Mouse (Mus musculus): Measurements from ENCODE around the gene Arhgap8. TPM values are rescaled to one million over a fixed set of nuclear protein-coding genes. Genes with fewer than 3 reads are reported as not detected.

Arhgap8 gene
- total and polyA plus RNA-seq, 3 experiments, result 0.08 TPM; not detected in 2

- in situ Hi-C loops (cut with MboI; ENCODE audit: low pct_ligation_motif_present, low pct_unique_long_range_greater_than_20kb, low sequenced_read_pairs) (no loop called here), dilution Hi-C loops (cut with MboI; ENCODE audit: extremely low pct_ligation_motif_present, extremely low pct_unique_long_range_greater_than_20kb, low sequenced_read_pairs) (no loop called here)
- H3K4me2 ChIP-seq (ENCODE audit: insufficient read depth, low read depth, poor library complexity, severe bottlenecking), result no peak overlapping the region
- peaks cover 8% of the 10 kb centered on the region for H3K9me3 ChIP-seq (replicated peaks; ENCODE audit: low read length)
- no peak overlapping the region for H3K27ac ChIP-seq (ENCODE audit: insufficient read depth, low read depth)
- H3K79me2 ChIP-seq (replicated peaks; ENCODE audit: control insufficient read depth, extremely low read depth, insufficient read depth, poor library complexity, severe bottlenecking), result no peaks in the 10 kb centered on the region
- no peaks in the 10 kb centered on the region for H3K27me3 ChIP-seq (replicated peaks)
- H3K4me1 ChIP-seq (ENCODE audit: control insufficient read depth in 1 of 2, insufficient read depth in 2 of 2), result peaks cover 9 to 22% of the 10 kb centered on the region in 2 experiments; a peak in 3 of 4 replicates
- no peak for TF ChIP-seq ZC3H11A (IDR thresholded peaks at IDR 0.05; ENCODE audit: low read depth, low read length)
- no peak for TF ChIP-seq JUN (IDR thresholded peaks at IDR 0.05; ENCODE audit: insufficient read depth, low read depth, low read length)
- no peak for TF ChIP-seq MYC (IDR thresholded peaks at IDR 0.05; ENCODE audit: low read depth, low read length)
- no peak for TF ChIP-seq ELF1 (IDR thresholded peaks at IDR 0.05; ENCODE audit: low read depth, low read length)
- TF ChIP-seq CHD1 (IDR thresholded peaks at IDR 0.05; ENCODE audit: low read depth, low read length), result no peak
- no peak for TF ChIP-seq POLR2AphosphoS2 (IDR thresholded peaks at IDR 0.05; ENCODE audit: low read depth, low read length)
- no peak for TF ChIP-seq BHLHE40 (IDR thresholded peaks at IDR 0.05; ENCODE audit: low read depth, low read length)
- no peak for TF ChIP-seq IRF4 (IDR thresholded peaks at IDR 0.05; ENCODE audit: low read depth, low read length)
- TF ChIP-seq ZNF384 (IDR thresholded peaks at IDR 0.05; ENCODE audit: low read depth, low read length), result no peak
- no peak for TF ChIP-seq ETS1 (conservative IDR thresholded peaks at IDR 0.05; ENCODE audit: low read depth, low read length)
- no peak for TF ChIP-seq MAZ (IDR thresholded peaks at IDR 0.05; ENCODE audit: low read depth, low read length)
- TF ChIP-seq PAX5 (IDR thresholded peaks at IDR 0.05; ENCODE audit: low read length), result no peak
- H3K4me3 ChIP-seq (replicated peaks in 1 of 3; ENCODE audit: low read depth in 2 of 3, low read length in 2 of 3, poor library complexity in 1 of 3), result no peak overlapping the region
- no peak overlapping the region for H3K9ac ChIP-seq (ENCODE audit: insufficient read depth, low read depth)
- H3K36me3 ChIP-seq (replicated peaks in 1 of 2; ENCODE audit: control insufficient read depth in 1 of 2, insufficient read depth in 1 of 2, low read length in 1 of 2), result peaks cover 0 to 26% of the 10 kb centered on the region in 2 experiments
- no peak for DNase-seq (ENCODE audit: extremely low read depth)
Measured at GRCm38 (mm10) chr15:84820811-84821210, 101.0 kb downstream of the Arhgap8 start.

Other genes starting within 250 kb of the Arhgap8 start
- not detected in 2 replicates for gene Rtl6, start 162.2 kb upstream of the Arhgap8 start, total RNA-seq (2012; rRNA removed)
- gene Rtl6, start 162.2 kb upstream of the Arhgap8 start, total RNA-seq (2014; rRNA removed), result 0.04 TPM in 1 of 2 replicates, not detected in the other
- not detected in 2 replicates for gene Rtl6, start 162.2 kb upstream of the Arhgap8 start, polyA plus RNA-seq (2012; ENCODE audit: insufficient read length, low read depth)
- 19.7 and 28.5 TPM in 2 replicates for gene Prr5, start 50.4 kb upstream of the Arhgap8 start, total RNA-seq (2012; rRNA removed)
- 10.4 and 11.6 TPM in 2 replicates for gene Prr5, start 50.4 kb upstream of the Arhgap8 start, total RNA-seq (2014; rRNA removed)
- 58.2 and 68.2 TPM in 2 replicates for gene Prr5, start 50.4 kb upstream of the Arhgap8 start, polyA plus RNA-seq (2012; ENCODE audit: insufficient read length, low read depth)
- 2.2 TPM in 2 replicates for gene Phf21b, start 136.0 kb downstream of the Arhgap8 start, total RNA-seq (2012; rRNA removed)
- 1.3 and 3.0 TPM in 2 replicates for gene Phf21b, start 136.0 kb downstream of the Arhgap8 start, total RNA-seq (2014; rRNA removed)
- 5.3 TPM in 2 replicates for gene Phf21b, start 136.0 kb downstream of the Arhgap8 start, polyA plus RNA-seq (2012; ENCODE audit: insufficient read length, low read depth)
- gene Gm29666, start 200.0 kb downstream of the Arhgap8 start, total RNA-seq (2012; rRNA removed), result 0.67 and 0.68 TPM in 2 replicates
- 0.54 and 0.55 TPM in 2 replicates for gene Gm29666, start 200.0 kb downstream of the Arhgap8 start, total RNA-seq (2014; rRNA removed)
- gene Gm29666, start 200.0 kb downstream of the Arhgap8 start, polyA plus RNA-seq (2012; ENCODE audit: insufficient read length, low read depth), result 0.64 and 0.71 TPM in 2 replicates
- gene Nup50, start 203.4 kb downstream of the Arhgap8 start, total RNA-seq (2012; rRNA removed), result 39.2 and 45.3 TPM in 2 replicates
- gene Nup50, start 203.4 kb downstream of the Arhgap8 start, total RNA-seq (2014; rRNA removed), result 43.4 and 46.6 TPM in 2 replicates
- 85.6 and 91.4 TPM in 2 replicates for gene Nup50, start 203.4 kb downstream of the Arhgap8 start, polyA plus RNA-seq (2012; ENCODE audit: insufficient read length, low read depth)